Mouse (Mus musculus): ENCODE measurements around the gene Cplx2. TPM values are rescaled to one million over a fixed set of nuclear protein-coding genes. Genes with fewer than 3 reads are reported as not detected.

Gene Cplx2
- polyA plus RNA-seq, 1 experiment from 2014 or later: 41.9 TPM

GRCm38 (mm10) chr13:54375497-54376495 lies 4.6 kb downstream of the Cplx2 start:
- Histone ChIP-seq H3K27me3 (ENCODE audit: control insufficient read depth, insufficient read depth, low read length) (no peaks in the 10 kb centered on the region), H3K9me3 (ENCODE audit: control insufficient read depth, low read length) (no peaks in the 10 kb centered on the region), H3K4me1 (ENCODE audit: control insufficient read depth, insufficient read depth, low read length) (peaks cover 22% of the 10 kb centered on the region), H3K27ac (replicated peaks; ENCODE audit: low read depth, low read length) (no peak overlapping the region), H3K36me3 (ENCODE audit: control insufficient read depth, insufficient read depth, low read length) (0 out of 2 replicates have a peak, but pooled peaks cover 6% of the 10 kb centered on the region), H3K4me3 (replicated peaks; ENCODE audit: low read depth, low read length) (no peak overlapping the region), H3K4me2 (ENCODE audit: low read length) (no peak overlapping the region), H3K9ac (replicated peaks; ENCODE audit: low read length) (no peak overlapping the region)
- no peak for DNase-seq
- no peak for ATAC-seq (ENCODE audit: low FRiP score, low TSS enrichment)
- WGBS: 73% methylated on average over 11 of the region's 11 CpGs

- H3K4me2 ChIP-seq (ENCODE audit: low read length): no peak overlapping the region
- 0 out of 2 replicates have a peak, but pooled peaks cover 6% of the 10 kb centered on the region for H3K36me3 ChIP-seq (ENCODE audit: control insufficient read depth, insufficient read depth, low read length)
- no peak overlapping the region for H3K27ac ChIP-seq (replicated peaks; ENCODE audit: low read depth, low read length)
- peaks cover 17% of the 10 kb centered on the region for H3K4me1 ChIP-seq (ENCODE audit: control insufficient read depth, insufficient read depth, low read length)
- no peak overlapping the region for H3K9ac ChIP-seq (replicated peaks; ENCODE audit: low read length)
- H3K27me3 ChIP-seq (ENCODE audit: control insufficient read depth, insufficient read depth, low read length): no peaks in the 10 kb centered on the region
- DNase-seq: no peak
- no peaks in the 10 kb centered on the region for H3K9me3 ChIP-seq (ENCODE audit: control insufficient read depth, low read length)
- no peak for ATAC-seq (ENCODE audit: low FRiP score, low TSS enrichment)
- WGBS: 93% methylated on average over 7 of the region's 7 CpGs
- H3K4me3 ChIP-seq (replicated peaks; ENCODE audit: low read depth, low read length): no peak overlapping the region
Observed at GRCm38 (mm10) chr13:54376736-54377135, 5.6 kb downstream of the Cplx2 start.

- WGBS: 66% methylated on average over 3 of the region's 3 CpGs
- Histone ChIP-seq H3K27ac (replicated peaks; ENCODE audit: low read depth, low read length) (no peak overlapping the region), H3K4me3 (replicated peaks; ENCODE audit: low read depth, low read length) (no peak overlapping the region), H3K4me1 (ENCODE audit: control insufficient read depth, insufficient read depth, low read length) (peaks cover 12% of the 10 kb centered on the region), H3K27me3 (ENCODE audit: control insufficient read depth, insufficient read depth, low read length) (no peaks in the 10 kb centered on the region), H3K4me2 (ENCODE audit: low read length) (no peak overlapping the region), H3K9me3 (ENCODE audit: control insufficient read depth, low read length) (no peaks in the 10 kb centered on the region), H3K36me3 (ENCODE audit: control insufficient read depth, insufficient read depth, low read length) (0 out of 2 replicates have a peak, but pooled peaks cover 6% of the 10 kb centered on the region), H3K9ac (replicated peaks; ENCODE audit: low read length) (no peak overlapping the region)
- no peak for ATAC-seq (ENCODE audit: low FRiP score, low TSS enrichment)
- peak; percentile 41 for DNase-seq
Observed at GRCm38 (mm10) chr13:54378051-54378450, 6.9 kb downstream of the Cplx2 start.

- ATAC-seq (ENCODE audit: low FRiP score, low TSS enrichment): no peak
- 89% methylated on average over 5 of the region's 5 CpGs for WGBS
- no peak for DNase-seq
- Histone ChIP-seq H3K4me1 (ENCODE audit: control insufficient read depth, insufficient read depth, low read length) (peaks cover 19% of the 10 kb centered on the region), H3K9ac (replicated peaks; ENCODE audit: low read length) (no peak overlapping the region), H3K36me3 (ENCODE audit: control insufficient read depth, insufficient read depth, low read length) (0 out of 2 replicates have a peak, but pooled peaks cover 6% of the 10 kb centered on the region), H3K27ac (replicated peaks; ENCODE audit: low read depth, low read length) (no peak overlapping the region), H3K27me3 (ENCODE audit: control insufficient read depth, insufficient read depth, low read length) (no peaks in the 10 kb centered on the region), H3K4me2 (ENCODE audit: low read length) (no peak overlapping the region), H3K4me3 (replicated peaks; ENCODE audit: low read depth, low read length) (no peak overlapping the region), H3K9me3 (ENCODE audit: control insufficient read depth, low read length) (no peaks in the 10 kb centered on the region)
Observed at GRCm38 (mm10) chr13:54380421-54380820, 9.3 kb downstream of the Cplx2 start.

DNA sequence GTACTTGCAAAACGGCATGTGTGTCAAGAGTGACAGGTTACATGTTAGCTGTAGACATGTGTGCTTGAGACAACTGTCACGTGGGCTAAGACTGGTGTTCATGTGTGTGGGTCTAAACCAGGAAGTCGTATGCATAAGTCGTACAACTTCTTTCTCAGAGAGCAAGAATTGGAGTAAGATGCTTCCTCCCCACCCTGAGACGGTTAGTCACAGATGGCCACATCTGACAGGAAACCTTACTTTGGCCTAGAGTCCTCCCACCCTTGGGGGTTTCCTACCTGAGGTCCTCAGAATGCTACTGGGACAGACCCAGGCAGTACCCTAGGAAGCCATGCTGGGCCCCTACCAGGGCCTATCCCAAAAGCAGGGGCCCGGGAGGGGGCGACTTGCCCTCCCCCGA lies 10.2 kb downstream of the Cplx2 start:
- WGBS: 91% methylated on average over 8 of the region's 8 CpGs
- Histone ChIP-seq H3K4me3 (replicated peaks; ENCODE audit: low read depth, low read length) (no peak overlapping the region), H3K27ac (replicated peaks; ENCODE audit: low read depth, low read length) (no peak overlapping the region), H3K4me1 (ENCODE audit: control insufficient read depth, insufficient read depth, low read length) (peaks cover 20% of the 10 kb centered on the region), H3K9me3 (ENCODE audit: control insufficient read depth, low read length) (no peaks in the 10 kb centered on the region), H3K4me2 (ENCODE audit: low read length) (no peak overlapping the region), H3K36me3 (ENCODE audit: control insufficient read depth, insufficient read depth, low read length) (0 out of 2 replicates have a peak, but pooled peaks cover 6% of the 10 kb centered on the region), H3K27me3 (ENCODE audit: control insufficient read depth, insufficient read depth, low read length) (no peaks in the 10 kb centered on the region), H3K9ac (replicated peaks; ENCODE audit: low read length) (no peak overlapping the region)
- DNase-seq: no peak
- no peak for ATAC-seq (ENCODE audit: low FRiP score, low TSS enrichment)

- H3K27me3 ChIP-seq (ENCODE audit: control insufficient read depth, insufficient read depth, low read length): no peaks in the 10 kb centered on the region
- no peak overlapping the region for H3K9ac ChIP-seq (replicated peaks; ENCODE audit: low read length)
- H3K4me2 ChIP-seq (ENCODE audit: low read length): no peak overlapping the region
- H3K4me1 ChIP-seq (ENCODE audit: control insufficient read depth, insufficient read depth, low read length): peaks cover 20% of the 10 kb centered on the region
- 0 out of 2 replicates have a peak, but pooled peaks cover 6% of the 10 kb centered on the region for H3K36me3 ChIP-seq (ENCODE audit: control insufficient read depth, insufficient read depth, low read length)
- H3K4me3 ChIP-seq (replicated peaks; ENCODE audit: low read depth, low read length): no peak overlapping the region
- H3K9me3 ChIP-seq (ENCODE audit: control insufficient read depth, low read length): no peaks in the 10 kb centered on the region
- no peak for ATAC-seq (ENCODE audit: low FRiP score, low TSS enrichment)
- WGBS: 87% methylated on average over 5 of the region's 5 CpGs
- no peak overlapping the region for H3K27ac ChIP-seq (replicated peaks; ENCODE audit: low read depth, low read length)
- no peak for DNase-seq
Observed at GRCm38 (mm10) chr13:54383531-54383930, 12.4 kb downstream of the Cplx2 start.

- ATAC-seq (ENCODE audit: low FRiP score, low TSS enrichment) (no peak; the same call in 1 of the 2 replicates), DNase-seq (no peak)
- Histone ChIP-seq H3K27me3 (ENCODE audit: control insufficient read depth, insufficient read depth, low read length) (no peaks in the 10 kb centered on the region), H3K4me2 (ENCODE audit: low read length) (no peak overlapping the region), H3K4me1 (ENCODE audit: control insufficient read depth, insufficient read depth, low read length) (peaks cover 20% of the 10 kb centered on the region), H3K27ac (replicated peaks; ENCODE audit: low read depth, low read length) (0 out of 2 replicates have a peak overlapping the region, but pooled peaks have one; percentile 26), H3K4me3 (replicated peaks; ENCODE audit: low read depth, low read length) (no peak overlapping the region), H3K9ac (replicated peaks; ENCODE audit: low read length) (no peak overlapping the region), H3K9me3 (ENCODE audit: control insufficient read depth, low read length) (no peaks in the 10 kb centered on the region), H3K36me3 (ENCODE audit: control insufficient read depth, insufficient read depth, low read length) (0 out of 2 replicates have a peak, but pooled peaks cover 1% of the 10 kb centered on the region)
- 37% methylated on average over 5 of the region's 5 CpGs for WGBS
Observed at GRCm38 (mm10) chr13:54384518-54384917, 13.4 kb downstream of the Cplx2 start.

GRCm38 (mm10) chr13:54385008-54386004 lies 14.2 kb downstream of the Cplx2 start:
- WGBS: 65% methylated on average over 19 of the region's 19 CpGs
- H3K27ac ChIP-seq (replicated peaks; ENCODE audit: low read depth, low read length): peak overlapping the region; percentile 22; the same call in 1 of the 2 replicates
- H3K4me1 ChIP-seq (ENCODE audit: control insufficient read depth, insufficient read depth, low read length): peaks cover 24% of the 10 kb centered on the region
- H3K27me3 ChIP-seq (ENCODE audit: control insufficient read depth, insufficient read depth, low read length): no peaks in the 10 kb centered on the region
- H3K9me3 ChIP-seq (ENCODE audit: control insufficient read depth, low read length): no peaks in the 10 kb centered on the region
- H3K9ac ChIP-seq (replicated peaks; ENCODE audit: low read length): no peak overlapping the region
- 0 out of 2 replicates have a peak overlapping the region, but pooled peaks have one; percentile 4 for H3K4me2 ChIP-seq (ENCODE audit: low read length)
- H3K36me3 ChIP-seq (ENCODE audit: control insufficient read depth, insufficient read depth, low read length): no peaks in the 10 kb centered on the region
- ATAC-seq (ENCODE audit: low FRiP score, low TSS enrichment) (no peak), DNase-seq (peak; percentile 35)
- no peak overlapping the region for H3K4me3 ChIP-seq (replicated peaks; ENCODE audit: low read depth, low read length)

Measured in midbrain, embryonic 14.5 days (tissue).